Mouse (Mus musculus): Measurements from ENCODE around the gene Vwa8.

The Vwa8 gene

DNA sequence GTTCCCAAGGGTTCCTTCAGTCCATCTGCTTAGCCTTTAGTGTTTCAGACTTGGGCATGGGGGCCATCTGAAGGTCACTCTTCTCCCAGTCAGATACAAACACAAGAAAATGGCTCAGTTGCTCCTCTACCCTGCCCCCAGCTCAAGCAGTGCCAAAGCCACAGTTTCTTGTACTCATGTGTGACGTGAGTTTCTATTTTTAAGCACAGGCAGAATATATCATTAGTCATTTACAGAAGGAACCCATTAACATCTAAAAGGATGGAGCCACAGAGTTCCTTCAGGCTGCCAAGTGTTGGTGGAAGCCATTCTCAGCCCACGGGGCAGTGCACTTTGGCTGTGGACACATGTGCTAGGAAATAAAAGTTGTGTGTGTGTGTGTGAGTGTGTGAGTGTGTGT lies 240.6 kb downstream of the Vwa8 start:
- TF ChIP-seq CTCF (conservative IDR thresholded peaks at IDR 0.05; ENCODE audit: low read length) (no peak), POU5F1 (IDR thresholded peaks at IDR 0.05; ENCODE audit: borderline replicate concordance, low read length) (no peak), NANOG (IDR thresholded peaks at IDR 0.05; ENCODE audit: borderline replicate concordance, low read length) (no peak)
- H3K36me3 ChIP-seq (ENCODE audit: insufficient read depth, low read length), result peaks cover 7% of the 10 kb centered on the region
- no peak overlapping the region for H3K4me3 ChIP-seq (replicated peaks; ENCODE audit: low read length)
- 0 out of 2 replicates have a peak, but pooled peaks cover 9% of the 10 kb centered on the region for H3K4me1 ChIP-seq (replicated peaks; ENCODE audit: low read depth, low read length)
- no peaks in the 10 kb centered on the region for H3K9me3 ChIP-seq (ENCODE audit: low read length)
- no peaks in the 10 kb centered on the region for H3K27me3 ChIP-seq (ENCODE audit: insufficient read depth, low read length)

DNA sequence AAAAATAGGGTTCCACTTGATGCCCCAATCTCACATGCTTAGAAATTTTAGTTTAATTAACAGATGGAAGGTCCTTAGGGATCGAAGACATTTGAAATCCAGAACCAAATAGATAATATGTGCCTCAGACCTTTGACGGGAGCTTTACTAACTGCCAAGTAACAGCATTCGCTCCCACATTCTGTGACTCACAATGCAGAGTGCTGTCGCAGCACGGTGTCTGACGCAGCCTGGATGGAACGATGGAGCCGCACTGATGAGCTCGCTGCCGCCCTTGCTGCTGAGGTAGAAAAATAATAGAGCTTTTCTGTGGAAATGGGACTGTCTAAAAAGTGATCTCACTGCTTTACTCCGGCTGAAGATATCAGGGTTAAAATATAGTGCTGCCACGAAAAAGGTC lies 248.3 kb downstream of the Vwa8 start:
- no peak for TF ChIP-seq NANOG (IDR thresholded peaks at IDR 0.05; ENCODE audit: borderline replicate concordance, low read length)
- no peak for TF ChIP-seq CTCF (conservative IDR thresholded peaks at IDR 0.05; ENCODE audit: low read length)
- no peak for TF ChIP-seq POU5F1 (IDR thresholded peaks at IDR 0.05; ENCODE audit: borderline replicate concordance, low read length)
- Histone ChIP-seq H3K4me3 (replicated peaks; ENCODE audit: low read length) (no peak overlapping the region), H3K27me3 (ENCODE audit: insufficient read depth, low read length) (no peaks in the 10 kb centered on the region), H3K36me3 (ENCODE audit: insufficient read depth, low read length) (peaks cover 28% of the 10 kb centered on the region), H3K4me1 (replicated peaks; ENCODE audit: low read depth, low read length) (peaks cover 21% of the 10 kb centered on the region), H3K9me3 (ENCODE audit: low read length) (no peaks in the 10 kb centered on the region)

DNA sequence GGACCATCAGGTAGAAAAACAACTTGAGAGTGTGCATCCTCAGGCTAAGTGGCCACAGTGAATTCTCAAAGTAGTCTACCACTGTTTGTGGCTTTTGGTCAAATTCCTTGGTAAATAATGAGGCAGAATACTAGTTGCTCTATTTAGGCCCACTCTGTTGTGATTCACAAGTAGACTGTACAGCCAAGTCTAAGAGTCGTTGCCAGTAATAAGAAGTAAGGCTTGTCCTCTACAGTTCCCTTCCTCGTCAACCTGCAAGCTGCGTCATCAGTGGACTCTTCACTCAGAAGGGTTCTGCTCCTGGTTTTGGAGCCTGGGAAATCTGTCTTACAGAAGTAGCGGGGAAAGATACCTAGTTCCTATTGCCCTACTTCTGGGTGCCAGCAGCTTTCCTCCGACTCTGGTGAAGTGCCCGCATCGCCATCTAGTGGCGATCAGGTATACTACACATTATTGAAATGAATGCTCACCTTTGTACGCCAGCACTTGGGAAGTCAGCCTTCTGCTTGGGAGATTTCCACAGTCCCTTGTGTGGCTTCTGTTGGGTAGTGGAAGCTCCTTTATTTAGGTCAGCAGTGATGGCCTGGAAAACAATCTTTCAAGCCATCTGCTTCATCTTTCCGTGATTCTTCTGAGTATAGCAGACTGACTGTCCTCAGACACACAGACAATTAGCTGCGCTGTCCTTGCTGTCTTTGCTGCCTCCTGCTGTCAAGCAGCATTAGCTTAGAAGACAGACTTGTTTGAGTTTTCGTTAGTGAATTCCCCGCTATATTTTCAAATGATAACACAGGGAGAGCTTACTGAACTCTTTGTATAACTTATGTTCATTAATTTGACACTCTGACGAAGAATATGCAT lies 258.0 kb downstream of the Vwa8 start:
- H3K27me3 ChIP-seq (ENCODE audit: insufficient read depth, low read length), result no peaks in the 10 kb centered on the region
- TF ChIP-seq POU5F1 (IDR thresholded peaks at IDR 0.05; ENCODE audit: borderline replicate concordance, low read length) (no peak), NANOG (IDR thresholded peaks at IDR 0.05; ENCODE audit: borderline replicate concordance, low read length) (no peak), CTCF (conservative IDR thresholded peaks at IDR 0.05; ENCODE audit: low read length) (peak; percentile 54)
- no peak overlapping the region for H3K4me3 ChIP-seq (replicated peaks; ENCODE audit: low read length)
- H3K4me1 ChIP-seq (replicated peaks; ENCODE audit: low read depth, low read length), result peaks cover 71% of the 10 kb centered on the region
- H3K36me3 ChIP-seq (ENCODE audit: insufficient read depth, low read length), result peaks cover 16% of the 10 kb centered on the region; the same call in 1 of the 2 replicates
- peaks cover 7% of the 10 kb centered on the region for H3K9me3 ChIP-seq (ENCODE audit: low read length)

DNA sequence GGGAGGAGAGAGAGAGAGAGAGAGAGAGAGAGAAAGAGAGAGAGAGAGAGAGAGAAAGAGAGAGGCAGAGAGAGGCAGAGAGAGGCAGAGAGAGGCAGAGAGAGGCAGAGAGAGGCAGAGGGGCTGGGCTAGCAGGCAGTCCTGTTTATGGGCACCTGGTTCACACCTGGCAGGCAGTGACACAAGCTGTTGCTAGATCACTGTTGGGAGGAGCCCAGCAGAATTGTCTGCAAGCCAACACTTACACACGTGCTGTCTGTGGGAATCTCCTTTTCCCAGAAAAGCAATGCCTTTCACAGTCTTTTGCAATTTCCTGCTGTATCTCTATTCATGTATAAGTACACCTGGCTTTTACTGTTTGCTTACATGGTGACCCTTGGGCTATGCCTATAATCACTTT lies 260.5 kb downstream of the Vwa8 start:
- peaks cover 7% of the 10 kb centered on the region for H3K9me3 ChIP-seq (ENCODE audit: low read length)

DNA sequence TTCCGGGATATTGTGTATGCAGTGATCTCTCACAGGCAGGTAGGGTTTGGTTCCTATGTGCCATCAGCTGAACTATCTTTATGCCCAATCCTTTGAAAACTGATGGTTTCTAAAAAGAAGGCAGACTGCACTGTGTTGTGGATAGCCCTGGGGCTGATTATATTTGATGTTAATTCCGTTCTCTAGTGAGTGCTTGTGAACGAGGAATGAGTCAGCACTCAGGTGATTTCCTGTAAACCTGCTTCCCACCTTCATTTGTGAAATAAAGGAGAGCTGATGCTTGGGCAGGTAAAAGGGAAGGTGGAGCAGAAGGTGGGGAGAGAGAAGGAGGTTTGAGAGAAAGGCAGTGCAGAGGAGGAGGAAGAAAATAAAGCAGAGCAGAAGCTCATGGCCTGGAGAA lies 261.2 kb downstream of the Vwa8 start:
- Histone ChIP-seq H3K4me1 (replicated peaks; ENCODE audit: low read depth, low read length) (peaks cover 61% of the 10 kb centered on the region), H3K36me3 (ENCODE audit: insufficient read depth, low read length) (peaks cover 7% of the 10 kb centered on the region; the same call in 1 of the 2 replicates), H3K4me3 (replicated peaks; ENCODE audit: low read length) (0 out of 2 replicates have a peak overlapping the region, but pooled peaks have one; percentile 1), H3K27me3 (ENCODE audit: insufficient read depth, low read length) (no peaks in the 10 kb centered on the region), H3K9me3 (ENCODE audit: low read length) (peaks cover 7% of the 10 kb centered on the region)
- TF ChIP-seq NANOG (IDR thresholded peaks at IDR 0.05; ENCODE audit: borderline replicate concordance, low read length), result peak; percentile 60; the same call in 1 of the 2 replicates
- TF ChIP-seq CTCF (conservative IDR thresholded peaks at IDR 0.05; ENCODE audit: low read length), result no peak
- TF ChIP-seq POU5F1 (IDR thresholded peaks at IDR 0.05; ENCODE audit: borderline replicate concordance, low read length), result no peak

More for the DNA sequence above, 260.5 kb downstream of the Vwa8 start:
- peaks cover 7% of the 10 kb centered on the region; the same call in 1 of the 2 replicates for H3K36me3 ChIP-seq (ENCODE audit: insufficient read depth, low read length)
- no peaks in the 10 kb centered on the region for H3K27me3 ChIP-seq (ENCODE audit: insufficient read depth, low read length)
- peaks cover 65% of the 10 kb centered on the region for H3K4me1 ChIP-seq (replicated peaks; ENCODE audit: low read depth, low read length)
- 0 out of 2 replicates have a peak overlapping the region, but pooled peaks have one; percentile 1 for H3K4me3 ChIP-seq (replicated peaks; ENCODE audit: low read length)
- no peak for TF ChIP-seq CTCF (conservative IDR thresholded peaks at IDR 0.05; ENCODE audit: low read length)
- TF ChIP-seq NANOG (IDR thresholded peaks at IDR 0.05; ENCODE audit: borderline replicate concordance, low read length), result no peak
- no peak for TF ChIP-seq POU5F1 (IDR thresholded peaks at IDR 0.05; ENCODE audit: borderline replicate concordance, low read length)

DNA sequence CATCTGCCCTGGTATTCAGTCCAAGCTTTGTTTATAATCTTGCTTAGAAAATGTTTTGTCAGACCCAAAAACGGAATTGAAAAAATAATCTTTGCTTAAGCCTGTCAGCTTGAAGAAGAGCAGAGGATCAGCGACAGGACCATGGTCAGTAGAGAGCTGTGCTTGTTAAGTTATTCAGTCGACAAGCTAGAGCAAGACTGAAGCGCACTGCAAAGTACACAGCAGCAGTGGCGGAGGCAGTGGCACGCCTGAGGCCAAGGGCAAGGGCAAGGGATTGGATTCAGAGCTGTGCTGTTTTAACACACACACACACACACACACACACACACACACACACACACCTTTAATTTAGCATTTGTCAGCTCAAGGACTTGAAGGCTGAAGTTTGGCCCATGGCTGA lies 263.2 kb downstream of the Vwa8 start:
- Histone ChIP-seq H3K27me3 (ENCODE audit: insufficient read depth, low read length) (no peaks in the 10 kb centered on the region), H3K4me1 (replicated peaks; ENCODE audit: low read depth, low read length) (peaks cover 44% of the 10 kb centered on the region), H3K9me3 (ENCODE audit: low read length) (peaks cover 7% of the 10 kb centered on the region), H3K36me3 (ENCODE audit: insufficient read depth, low read length) (peaks cover 7% of the 10 kb centered on the region; the same call in 1 of the 2 replicates), H3K4me3 (replicated peaks; ENCODE audit: low read length) (no peak overlapping the region)
- no peak for TF ChIP-seq POU5F1 (IDR thresholded peaks at IDR 0.05; ENCODE audit: borderline replicate concordance, low read length)
- TF ChIP-seq NANOG (IDR thresholded peaks at IDR 0.05; ENCODE audit: borderline replicate concordance, low read length), result no peak
- TF ChIP-seq CTCF (conservative IDR thresholded peaks at IDR 0.05; ENCODE audit: low read length), result no peak

DNA sequence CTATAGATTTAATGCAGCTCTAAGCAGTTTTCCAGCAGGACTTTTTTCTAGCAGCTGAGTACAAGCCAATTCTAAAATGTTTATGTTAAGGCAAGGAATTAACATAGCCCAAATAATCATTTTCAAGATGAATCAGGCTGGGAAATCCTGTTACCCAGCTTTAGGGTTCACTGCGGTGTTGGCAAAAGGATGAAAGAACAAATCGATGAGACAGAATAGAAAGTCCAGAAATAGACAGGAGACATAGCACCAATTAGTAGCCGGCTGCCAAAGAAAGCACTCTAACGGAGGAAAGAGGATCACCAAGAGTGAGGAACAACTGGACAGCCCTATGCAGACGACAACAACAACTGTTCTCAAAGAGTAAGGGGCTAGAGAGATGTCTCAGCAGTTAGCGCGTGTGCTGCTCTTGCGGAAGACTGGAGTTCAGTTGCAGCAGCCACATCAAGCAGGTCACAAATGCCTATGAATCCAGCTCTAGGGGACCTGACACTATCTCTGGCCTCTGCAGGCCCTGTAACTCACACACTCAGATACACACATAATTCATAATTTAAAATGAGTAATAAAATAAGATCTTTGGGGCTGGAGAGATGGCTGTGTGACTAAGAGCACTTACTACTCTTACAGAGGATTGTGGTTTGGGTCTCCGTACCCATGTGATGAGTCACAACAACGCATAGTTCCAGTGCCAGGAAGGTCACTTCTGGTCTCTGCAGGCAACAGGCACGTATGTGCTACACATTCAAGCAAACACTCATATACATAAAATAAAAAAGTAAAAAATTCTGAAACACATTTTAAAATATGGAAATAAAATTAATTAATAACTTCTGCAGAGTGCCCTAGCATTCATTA lies 265.9 kb downstream of the Vwa8 start:
- no peak overlapping the region for H3K4me3 ChIP-seq (replicated peaks; ENCODE audit: low read length)
- no peaks in the 10 kb centered on the region for H3K9me3 ChIP-seq (ENCODE audit: low read length)
- H3K36me3 ChIP-seq (ENCODE audit: insufficient read depth, low read length), result no peaks in the 10 kb centered on the region
- no peak for TF ChIP-seq CTCF (conservative IDR thresholded peaks at IDR 0.05; ENCODE audit: low read length)
- TF ChIP-seq NANOG (IDR thresholded peaks at IDR 0.05; ENCODE audit: borderline replicate concordance, low read length), result no peak
- TF ChIP-seq POU5F1 (IDR thresholded peaks at IDR 0.05; ENCODE audit: borderline replicate concordance, low read length), result no peak
- peaks cover 33% of the 10 kb centered on the region for H3K4me1 ChIP-seq (replicated peaks; ENCODE audit: low read depth, low read length)
- H3K27me3 ChIP-seq (ENCODE audit: insufficient read depth, low read length), result no peaks in the 10 kb centered on the region

DNA sequence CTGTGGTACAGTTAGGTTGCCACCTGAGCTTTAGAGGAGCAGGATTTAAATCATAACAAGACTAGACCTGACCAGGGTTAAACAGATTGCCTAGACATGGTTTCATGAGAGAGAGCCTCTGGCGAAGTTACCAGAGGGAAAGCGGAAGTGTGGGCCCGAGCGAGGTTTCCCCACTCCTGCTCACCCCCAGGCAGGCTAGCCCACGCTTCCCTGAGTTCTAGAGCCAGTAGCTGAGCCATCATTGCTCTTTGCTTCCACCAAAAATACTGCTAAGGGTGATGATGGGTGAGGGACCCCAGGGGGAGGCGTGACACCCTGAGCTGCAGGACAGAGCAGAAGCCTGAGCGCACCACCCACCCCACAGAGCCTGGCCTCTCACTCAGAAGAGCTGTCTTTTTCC lies 269.6 kb downstream of the Vwa8 start:
- no peaks in the 10 kb centered on the region; the same call in 1 of the 2 replicates for H3K36me3 ChIP-seq (ENCODE audit: insufficient read depth, low read length)
- H3K27me3 ChIP-seq (ENCODE audit: insufficient read depth, low read length), result no peaks in the 10 kb centered on the region
- H3K9me3 ChIP-seq (ENCODE audit: low read length), result no peaks in the 10 kb centered on the region
- no peak overlapping the region for H3K4me3 ChIP-seq (replicated peaks; ENCODE audit: low read length)
- H3K4me1 ChIP-seq (replicated peaks; ENCODE audit: low read depth, low read length), result peaks cover 14% of the 10 kb centered on the region
- TF ChIP-seq POU5F1 (IDR thresholded peaks at IDR 0.05; ENCODE audit: borderline replicate concordance, low read length) (no peak), NANOG (IDR thresholded peaks at IDR 0.05; ENCODE audit: borderline replicate concordance, low read length) (no peak), CTCF (conservative IDR thresholded peaks at IDR 0.05; ENCODE audit: low read length) (no peak)
